ENCODE assay signal across 8 mouse cellular contexts in the genomic region with DNA sequence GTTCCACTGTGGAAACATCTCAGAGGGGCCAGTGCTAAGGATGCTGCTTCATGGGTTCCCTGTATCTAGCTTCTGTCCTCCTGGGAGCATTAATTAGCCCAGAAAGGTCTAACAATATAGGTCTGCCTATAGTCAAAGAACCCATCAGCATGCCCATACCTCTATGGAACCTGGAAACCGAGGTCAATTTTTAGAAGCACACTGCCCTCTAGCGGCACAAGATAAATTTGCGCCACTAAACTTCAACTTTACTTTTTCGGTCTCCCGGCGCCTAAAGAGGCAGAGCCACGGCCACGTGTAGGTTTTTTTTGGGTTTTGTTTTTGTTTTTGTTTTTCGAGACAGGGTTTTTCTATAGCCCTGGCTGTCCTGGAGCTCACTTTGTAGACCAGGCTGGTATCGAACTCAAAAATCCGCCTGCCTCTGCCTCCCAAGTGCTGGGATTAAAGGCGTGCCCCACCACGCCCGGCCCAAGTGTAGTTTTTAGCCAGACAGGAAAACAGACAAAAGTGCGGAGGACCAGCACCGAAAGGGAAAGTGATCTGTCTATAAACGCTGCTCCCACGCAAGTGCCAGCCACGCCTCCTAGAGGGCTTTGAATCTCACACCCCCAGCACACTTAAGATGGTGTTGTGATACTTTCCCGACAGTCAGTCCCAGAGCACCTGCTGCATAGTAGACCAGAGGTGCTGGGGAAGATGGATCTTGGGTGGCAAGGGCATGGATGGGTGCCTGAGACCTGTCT. TPM values are rescaled to one million over a fixed set of nuclear protein-coding genes. Genes with fewer than 3 reads are reported as not detected.
DNase-seq lines count a peak whose midpoint lies in the region; ATAC-seq lines count a peak whose summit lies in the region.

No protein-coding gene starts in this region.

- H3K9ac ChIP-seq in limb, embryonic 15.5 days, result peak overlapping the region; percentile 43; the same call in 1 of the 2 replicates
- H3K9ac ChIP-seq in midbrain, embryonic 15.5 days, result no peak overlapping the region; the same call in 1 of the 2 replicates

- peaks cover 10% of the 10 kb centered on the region for H3K4me1 ChIP-seq in limb, embryonic 15.5 days
- peaks cover 25% of the 10 kb centered on the region for H3K4me1 ChIP-seq in midbrain, embryonic 15.5 days

- intact Hi-C loops in heart, postnatal 25 days (cut with DNase I), result loop anchor here (1.0 to 5.0 kb wide), 5 partner anchors 77 to 297 kb away; partner anchors contain the start of genes Ddx31 and Gtf3c4

- WGBS in limb, embryonic 15.5 days, result 3% methylated on average over 20 of the region's 20 CpGs
- WGBS in midbrain, embryonic 15.5 days, result 2% methylated on average over 20 of the region's 20 CpGs

- H3K9me3 ChIP-seq in limb, embryonic 15.5 days, result no peaks in the 10 kb centered on the region
- no peaks in the 10 kb centered on the region for H3K9me3 ChIP-seq in midbrain, embryonic 15.5 days

- ATAC-seq in granulocyte monocyte progenitor cell, adult 5-6 weeks (replicated peaks; ENCODE audit: poor library complexity, severe bottlenecking), result peak; percentile 44
- ATAC-seq in limb, embryonic 15.5 days (ENCODE audit: insufficient number of reproducible peaks, low FRiP score, low TSS enrichment, low read depth), result no peak
- ATAC-seq in midbrain, embryonic 15.5 days (replicated peaks), result peak; percentile 65

- peaks cover 34% of the 10 kb centered on the region for H3K27me3 ChIP-seq in limb, embryonic 15.5 days
- H3K27me3 ChIP-seq in midbrain, embryonic 15.5 days (replicated peaks), result peaks cover 32% of the 10 kb centered on the region

- H3K4me3 ChIP-seq in limb, embryonic 15.5 days, result peak overlapping the region; percentile 47
- H3K4me3 ChIP-seq in midbrain, embryonic 15.5 days, result peak overlapping the region; percentile 60

- peak overlapping the region; percentile 79 for H3K4me2 ChIP-seq in limb, embryonic 15.5 days
- peak overlapping the region; percentile 85 for H3K4me2 ChIP-seq in midbrain, embryonic 15.5 days

- H3K27ac ChIP-seq in limb, embryonic 15.5 days, result no peak overlapping the region
- H3K27ac ChIP-seq in midbrain, embryonic 15.5 days, result no peak overlapping the region

- no peaks in the 10 kb centered on the region for H3K36me3 ChIP-seq in limb, embryonic 15.5 days
- no peaks in the 10 kb centered on the region for H3K36me3 ChIP-seq in midbrain, embryonic 15.5 days (replicated peaks)

- peak; percentile 93 for DNase-seq in heart, adult 11 months
- no peak for DNase-seq in heart, postnatal 25 days (ENCODE audit: low spot score)
- DNase-seq in cerebellum, postnatal 4 days (ENCODE audit: low spot score in 2 of 2), result peak; percentile 49 to 69
- peak; percentile 39 for DNase-seq in kidney, adult 11 months
- peak; percentile 22 to 56 for DNase-seq in spleen, postnatal 14 days (ENCODE audit: low spot score in 2 of 2)

RNA-seq across cellular contexts. Expression of gene Cfap77, which starts 0.9 kb away (rescaled TPM):
- not detected for total RNA-seq in heart, postnatal 25 days (2021)
- 3.2 TPM in 1 of 2 replicates, not detected in the other for total RNA-seq in granulocyte monocyte progenitor cell, adult 5-6 weeks (2014; fragmentation: Nextera tagmentation)
- total RNA-seq in granulocyte monocyte progenitor cell, adult 5-6 weeks (2017), result not detected in 2 replicates
- 0.29 and 0.31 TPM in 2 replicates for polyA plus RNA-seq in limb, embryonic 15.5 days (2015; fragmentation: Nextera tagmentation; extraction: Ambion mirVana)
- 0.82 and 1.3 TPM in 2 replicates for polyA plus RNA-seq in midbrain, embryonic 15.5 days (2015; fragmentation: Nextera tagmentation; extraction: Ambion mirVana)

RNA-seq across cellular contexts. Expression of gene Ttf1, which starts 6.1 kb away (rescaled TPM):
- 1 to 10 TPM; 6.1 to 7.2 TPM for total RNA-seq in heart, postnatal 25 days (2021)
- total RNA-seq in granulocyte monocyte progenitor cell, adult 5-6 weeks (2014; fragmentation: Nextera tagmentation), result 11.9 and 26.9 TPM in 2 replicates
- 17.5 and 20.9 TPM in 2 replicates for total RNA-seq in granulocyte monocyte progenitor cell, adult 5-6 weeks (2017)
- 8.7 and 9.2 TPM in 2 replicates for polyA plus RNA-seq in limb, embryonic 15.5 days (2015; fragmentation: Nextera tagmentation; extraction: Ambion mirVana)
- polyA plus RNA-seq in midbrain, embryonic 15.5 days (2015; fragmentation: Nextera tagmentation; extraction: Ambion mirVana), result 8.0 and 8.9 TPM in 2 replicates
